Mouse (Mus musculus): ENCODE measurements around the gene Gpr141.

DNA sequence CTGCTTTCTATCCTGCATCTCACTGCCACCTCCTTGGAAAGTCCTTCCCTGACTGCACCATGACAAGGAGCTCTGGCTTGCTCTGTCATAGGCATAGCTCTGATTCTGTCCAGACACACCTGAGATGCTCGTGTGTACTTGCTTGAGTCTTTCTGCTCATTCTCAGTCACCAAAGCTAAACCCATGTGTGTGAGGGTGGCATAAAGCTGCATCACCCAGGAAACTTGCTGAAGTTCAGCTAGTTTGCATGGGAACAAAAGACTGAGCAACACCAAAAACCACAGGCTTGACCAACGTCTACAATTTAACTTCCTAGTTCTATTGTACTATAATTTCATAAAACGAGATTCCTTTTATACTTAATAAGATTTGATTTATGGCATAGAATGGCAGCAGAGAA, 18.6 kb upstream of the Gpr141 start:
- no peak for TF ChIP-seq CTCF (IDR thresholded peaks at IDR 0.05; ENCODE audit: borderline replicate concordance, insufficient read depth, low read depth, low read length)
- TF ChIP-seq POLR2A (IDR thresholded peaks at IDR 0.05; ENCODE audit: borderline replicate concordance, insufficient read depth, low read length), result no peak

Data from cerebellum, adult 2 months (tissue).